Mouse (Mus musculus): Measurements from ENCODE around the gene Commd7.

- TF ChIP-seq CTCF (IDR thresholded peaks at IDR 0.05; ENCODE audit: low read depth, low read length) (no peak), POLR2A (IDR thresholded peaks at IDR 0.05; ENCODE audit: extremely low read depth, insufficient read depth, low read length) (no peak)
Observed at GRCm38 (mm10) chr2:153583641-153584049, 48.9 kb downstream of the Commd7 start.
